Mouse (Mus musculus): Measurements from ENCODE around the gene Fkbp10. TPM values are rescaled to one million over a fixed set of nuclear protein-coding genes. Genes with fewer than 3 reads are reported as not detected.

Fkbp10 gene
- not detected in 2 replicates for total RNA-seq (2014; fragmentation: Nextera tagmentation)
- 0.55 TPM in 1 of 2 replicates, not detected in the other for total RNA-seq (2017)
- not detected in 2 replicates for polyA plus RNA-seq (2012)

GRCm38 (mm10) chr11:100414914-100415822 is at the start of gene Fkbp10:
Fkbp10 (plus strand) TSS chr11:100415697.
- Histone ChIP-seq H3K9me3 (replicated peaks) (0 out of 2 replicates have a peak, but pooled peaks cover 3% of the 10 kb centered on the region), H3K4me3 (ENCODE audit: low read depth, low read length) (no peak within 1 kb of the TSS), H3K36me3 (replicated peaks) (no peaks in the 10 kb centered on the region), H3K4me1 (ENCODE audit: insufficient read depth, low read depth, low read length) (no peaks in the 10 kb centered on the region; the same call in 1 of the 2 replicates), H3K27me3 (ENCODE audit: insufficient read depth, low read length) (peaks cover 36% of the 10 kb centered on the region)
- DNase-seq (ENCODE audit: low spot score) (no peak), ATAC-seq (ENCODE audit: extremely low read depth, insufficient number of reproducible peaks, low FRiP score, poor library complexity, severe bottlenecking) (no peak)
- TF ChIP-seq GATA1 (IDR thresholded peaks at IDR 0.05; ENCODE audit: borderline replicate concordance, low read length) (no peak), TAL1 (conservative IDR thresholded peaks at IDR 0.05; ENCODE audit: low read depth, low read length) (no peak), CTCF (IDR thresholded peaks at IDR 0.05; ENCODE audit: low read depth, low read length) (no peak), POLR2AphosphoS5 (IDR thresholded peaks at IDR 0.05; ENCODE audit: insufficient replicate concordance, low read depth, low read length) (no peak)

- DNase-seq (ENCODE audit: low spot score) = no peak
Observed at GRCm38 (mm10) chr11:100369145-100369544, 46.4 kb upstream of the Fkbp10 start.

GRCm38 (mm10) chr11:100369822-100370221 is 45.7 kb upstream of the Fkbp10 start:
- DNase-seq (ENCODE audit: low spot score) (no peak), ATAC-seq (ENCODE audit: extremely low read depth, insufficient number of reproducible peaks, low FRiP score, poor library complexity, severe bottlenecking) (no peak)
- H3K36me3 ChIP-seq (replicated peaks) = no peaks in the 10 kb centered on the region
- H3K27me3 ChIP-seq (ENCODE audit: insufficient read depth, low read length) = peaks cover 17% of the 10 kb centered on the region; the same call in 1 of the 2 replicates
- TF ChIP-seq CTCF (IDR thresholded peaks at IDR 0.05; ENCODE audit: low read depth, low read length) = no peak
- no peak for TF ChIP-seq TAL1 (conservative IDR thresholded peaks at IDR 0.05; ENCODE audit: low read depth, low read length)
- TF ChIP-seq POLR2AphosphoS5 (IDR thresholded peaks at IDR 0.05; ENCODE audit: insufficient replicate concordance, low read depth, low read length) = no peak
- TF ChIP-seq GATA2 (IDR thresholded peaks at IDR 0.05; ENCODE audit: borderline replicate concordance, low read depth, low read length) = no peak
- no peak for TF ChIP-seq GATA1 (IDR thresholded peaks at IDR 0.05; ENCODE audit: borderline replicate concordance, low read length)
- H3K4me3 ChIP-seq (ENCODE audit: low read depth, low read length) = no peak overlapping the region
- H3K9me3 ChIP-seq (replicated peaks) = no peaks in the 10 kb centered on the region
- no peaks in the 10 kb centered on the region for H3K4me1 ChIP-seq (ENCODE audit: insufficient read depth, low read depth, low read length)

More at GRCm38 (mm10) chr11:100369145-100369544, 46.4 kb upstream of the Fkbp10 start:
- no peaks in the 10 kb centered on the region for H3K9me3 ChIP-seq (replicated peaks)
- no peaks in the 10 kb centered on the region for H3K4me1 ChIP-seq (ENCODE audit: insufficient read depth, low read depth, low read length)
- H3K27me3 ChIP-seq (ENCODE audit: insufficient read depth, low read length) = peaks cover 19% of the 10 kb centered on the region; the same call in 1 of the 2 replicates
- H3K36me3 ChIP-seq (replicated peaks) = no peaks in the 10 kb centered on the region
- H3K4me3 ChIP-seq (ENCODE audit: low read depth, low read length) = no peak overlapping the region
- TF ChIP-seq CTCF (IDR thresholded peaks at IDR 0.05; ENCODE audit: low read depth, low read length) = no peak
- TF ChIP-seq GATA2 (IDR thresholded peaks at IDR 0.05; ENCODE audit: borderline replicate concordance, low read depth, low read length) = no peak
- TF ChIP-seq TAL1 (conservative IDR thresholded peaks at IDR 0.05; ENCODE audit: low read depth, low read length) = no peak
- TF ChIP-seq POLR2AphosphoS5 (IDR thresholded peaks at IDR 0.05; ENCODE audit: insufficient replicate concordance, low read depth, low read length) = no peak
- TF ChIP-seq GATA1 (IDR thresholded peaks at IDR 0.05; ENCODE audit: borderline replicate concordance, low read length) = no peak
- no peak for ATAC-seq (ENCODE audit: extremely low read depth, insufficient number of reproducible peaks, low FRiP score, poor library complexity, severe bottlenecking)

GRCm38 (mm10) chr11:100371981-100372558 is 43.4 kb upstream of the Fkbp10 start:
- DNase-seq (ENCODE audit: low spot score) = no peak

GRCm38 (mm10) chr11:100375127-100375526 is 40.4 kb upstream of the Fkbp10 start:
- no peaks in the 10 kb centered on the region for H3K4me1 ChIP-seq (ENCODE audit: insufficient read depth, low read depth, low read length)
- H3K27me3 ChIP-seq (ENCODE audit: insufficient read depth, low read length) = peaks cover 36% of the 10 kb centered on the region; the same call in 1 of the 2 replicates
- DNase-seq (ENCODE audit: low spot score) = no peak
- H3K4me3 ChIP-seq (ENCODE audit: low read depth, low read length) = no peak overlapping the region
- H3K9me3 ChIP-seq (replicated peaks) = no peaks in the 10 kb centered on the region
- ATAC-seq (ENCODE audit: extremely low read depth, insufficient number of reproducible peaks, low FRiP score, poor library complexity, severe bottlenecking) = no peak
- TF ChIP-seq POLR2AphosphoS5 (IDR thresholded peaks at IDR 0.05; ENCODE audit: insufficient replicate concordance, low read depth, low read length) (no peak), TAL1 (conservative IDR thresholded peaks at IDR 0.05; ENCODE audit: low read depth, low read length) (no peak), GATA2 (IDR thresholded peaks at IDR 0.05; ENCODE audit: borderline replicate concordance, low read depth, low read length) (no peak), CTCF (IDR thresholded peaks at IDR 0.05; ENCODE audit: low read depth, low read length) (no peak), GATA1 (IDR thresholded peaks at IDR 0.05; ENCODE audit: borderline replicate concordance, low read length) (no peak)
- H3K36me3 ChIP-seq (replicated peaks) = no peaks in the 10 kb centered on the region

More at GRCm38 (mm10) chr11:100371981-100372558, 43.4 kb upstream of the Fkbp10 start:
- Histone ChIP-seq H3K9me3 (replicated peaks) (no peaks in the 10 kb centered on the region), H3K27me3 (ENCODE audit: insufficient read depth, low read length) (peaks cover 29% of the 10 kb centered on the region; the same call in 1 of the 2 replicates), H3K4me3 (ENCODE audit: low read depth, low read length) (no peak overlapping the region), H3K36me3 (replicated peaks) (no peaks in the 10 kb centered on the region), H3K4me1 (ENCODE audit: insufficient read depth, low read depth, low read length) (no peaks in the 10 kb centered on the region)
- ATAC-seq (ENCODE audit: extremely low read depth, insufficient number of reproducible peaks, low FRiP score, poor library complexity, severe bottlenecking) = no peak
- TF ChIP-seq POLR2AphosphoS5 (IDR thresholded peaks at IDR 0.05; ENCODE audit: insufficient replicate concordance, low read depth, low read length) (no peak), GATA1 (IDR thresholded peaks at IDR 0.05; ENCODE audit: borderline replicate concordance, low read length) (no peak), GATA2 (IDR thresholded peaks at IDR 0.05; ENCODE audit: borderline replicate concordance, low read depth, low read length) (no peak), TAL1 (conservative IDR thresholded peaks at IDR 0.05; ENCODE audit: low read depth, low read length) (no peak), CTCF (IDR thresholded peaks at IDR 0.05; ENCODE audit: low read depth, low read length) (no peak)

- DNase-seq (ENCODE audit: low spot score) (no peak), ATAC-seq (ENCODE audit: extremely low read depth, insufficient number of reproducible peaks, low FRiP score, poor library complexity, severe bottlenecking) (no peak)
- Histone ChIP-seq H3K4me3 (ENCODE audit: low read depth, low read length) (no peak overlapping the region), H3K4me1 (ENCODE audit: insufficient read depth, low read depth, low read length) (no peaks in the 10 kb centered on the region), H3K27me3 (ENCODE audit: insufficient read depth, low read length) (peaks cover 39% of the 10 kb centered on the region), H3K9me3 (replicated peaks) (no peaks in the 10 kb centered on the region), H3K36me3 (replicated peaks) (no peaks in the 10 kb centered on the region)
- TF ChIP-seq GATA2 (IDR thresholded peaks at IDR 0.05; ENCODE audit: borderline replicate concordance, low read depth, low read length) (no peak), TAL1 (conservative IDR thresholded peaks at IDR 0.05; ENCODE audit: low read depth, low read length) (no peak), CTCF (IDR thresholded peaks at IDR 0.05; ENCODE audit: low read depth, low read length) (no peak), GATA1 (IDR thresholded peaks at IDR 0.05; ENCODE audit: borderline replicate concordance, low read length) (no peak), POLR2AphosphoS5 (IDR thresholded peaks at IDR 0.05; ENCODE audit: insufficient replicate concordance, low read depth, low read length) (no peak)
Observed at GRCm38 (mm10) chr11:100376005-100376404, 39.5 kb upstream of the Fkbp10 start.
